Mouse (Mus musculus) B cell, adult 2 months (primary cell): ENCODE measurements at regions not wholly inside any gene's neighbourhood (a gene's known extent, or its start where the extent isn't known, plus 50 kb on each side); places are given as distances from the start of the nearest gene placed in this dataset.
"Not testable (repeated sequence)": the region's sequence is repeated elsewhere in the genome, so short reads cannot be mapped to it uniquely, and the experiment has no call there.

Experiments
- DNase-seq, 2 experiments: peaks; one replicate each; pipeline ENCODE4 v3.0.0; 2022

- DNase-seq, result no peak
Observed at GRCm38 (mm10) chr14:71635091-71635490, 856.5 kb downstream of the Gm9195 start.

GRCm38 (mm10) chr14:71609698-71610301 lies 881.8 kb downstream of the Gm9195 start:
- no peak for DNase-seq

- no peak for DNase-seq
Observed at GRCm38 (mm10) chr14:71603710-71604109, 887.9 kb downstream of the Gm9195 start.

- no peak for DNase-seq
Observed at GRCm38 (mm10) chr14:71597859-71598258, 893.8 kb downstream of the Gm9195 start.

- DNase-seq, result no peak
Observed at GRCm38 (mm10) chr14:71588694-71589240, 902.9 kb downstream of the Gm9195 start.

- no peak for DNase-seq
Observed at GRCm38 (mm10) chr14:71588006-71588405, 903.6 kb downstream of the Gm9195 start.

- DNase-seq, result no peak
Observed at GRCm38 (mm10) chr14:71564816-71565215, 926.8 kb downstream of the Gm9195 start.

GRCm38 (mm10) chr14:71561906-71562305 lies 929.7 kb downstream of the Gm9195 start:
- no peak for DNase-seq

- DNase-seq, result not testable (repeated sequence)
Observed at GRCm38 (mm10) chr14:71554324-71554723, 937.3 kb downstream of the Gm9195 start.

GRCm38 (mm10) chr14:71543580-71543979 lies 943.9 kb upstream of the Fam160b2 start:
- no peak for DNase-seq

GRCm38 (mm10) chr14:71532074-71532659 lies 932.5 kb upstream of the Fam160b2 start:
- DNase-seq, result no peak

- no peak for DNase-seq
Observed at GRCm38 (mm10) chr14:71531298-71531697, 931.7 kb upstream of the Fam160b2 start.

- no peak for DNase-seq
Observed at GRCm38 (mm10) chr14:71530421-71530820, 930.8 kb upstream of the Fam160b2 start.

GRCm38 (mm10) chr14:71518541-71518940 lies 918.9 kb upstream of the Fam160b2 start:
- DNase-seq, result no peak

- no peak for DNase-seq
Observed at GRCm38 (mm10) chr14:71500851-71501250, 901.2 kb upstream of the Fam160b2 start.

GRCm38 (mm10) chr14:71491201-71491600 lies 891.6 kb upstream of the Fam160b2 start:
- no peak for DNase-seq

GRCm38 (mm10) chr14:71486176-71486970 lies 886.7 kb upstream of the Fam160b2 start:
- DNase-seq, result no peak

GRCm38 (mm10) chr14:71475656-71476055 lies 876.0 kb upstream of the Fam160b2 start:
- DNase-seq, result no peak

GRCm38 (mm10) chr14:71473907-71474306 lies 874.3 kb upstream of the Fam160b2 start:
- DNase-seq, result no peak

GRCm38 (mm10) chr14:71432364-71432763 lies 832.7 kb upstream of the Fam160b2 start:
- no peak for DNase-seq
